Mouse (Mus musculus): ENCODE data around the gene Spdya.
"Not testable (repeated sequence)": the region's sequence is repeated elsewhere in the genome, so short reads cannot be mapped to it uniquely, and the experiment has no call there.

Spdya gene

GRCm38 (mm10) chr17:71633350-71633749, 81.5 kb downstream of the Spdya start:
- DNase-seq (ENCODE audit: low spot score in 2 of 2): no peak

GRCm38 (mm10) chr17:71636786-71637185, 84.9 kb downstream of the Spdya start:
- DNase-seq (ENCODE audit: low spot score in 2 of 2): no peak

- no peak for DNase-seq (ENCODE audit: low spot score in 2 of 2)
These were observed 85.9 kb downstream of the Spdya start for GRCm38 (mm10) chr17:71637750-71638265.

GRCm38 (mm10) chr17:71639056-71639455, 87.2 kb downstream of the Spdya start:
- not testable (repeated sequence) for DNase-seq (ENCODE audit: low spot score in 2 of 2)
